Mouse (Mus musculus): ENCODE data around the gene Trip4. TPM values are rescaled to one million over a fixed set of nuclear protein-coding genes. Genes with fewer than 3 reads are reported as not detected.
"Not testable (repeated sequence)": the region's sequence is repeated elsewhere in the genome, so short reads cannot be mapped to it uniquely, and the experiment has no call there.

Gene Trip4
- polyA plus RNA-seq, 1 experiment from 2014 or later: 31.5 TPM

DNA sequence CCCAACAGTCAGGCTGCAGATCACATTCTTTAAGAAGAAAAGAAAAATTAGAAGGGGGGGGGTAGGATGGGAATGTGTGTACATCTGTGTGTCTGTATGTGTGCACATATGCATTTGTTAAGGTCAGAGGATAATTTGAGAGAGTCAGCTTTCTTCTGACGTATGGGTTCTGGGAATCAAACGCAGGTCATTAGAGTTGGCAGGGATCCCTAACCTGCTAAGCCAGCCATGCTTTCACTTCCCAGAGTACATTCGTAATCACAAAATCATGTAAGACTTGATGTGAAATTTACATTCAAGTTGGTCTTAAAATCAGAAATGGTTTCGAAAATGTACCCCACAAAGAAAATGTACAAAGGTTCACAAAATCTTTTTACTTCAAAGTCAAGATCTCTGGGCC, 120.0 kb downstream of the Trip4 start:
- no peak overlapping the region for H3K4me3 ChIP-seq
- no peak for ATAC-seq (ENCODE audit: low read depth)
- no peaks in the 10 kb centered on the region for H3K36me3 ChIP-seq
- 68% methylated on average over 4 of the region's 4 CpGs for WGBS
- H3K4me1 ChIP-seq (replicated peaks): peaks cover 82% of the 10 kb centered on the region
- no peak overlapping the region for H3K27ac ChIP-seq (replicated peaks)
- no peak overlapping the region for H3K9ac ChIP-seq
- H3K27me3 ChIP-seq: no peaks in the 10 kb centered on the region
- no peaks in the 10 kb centered on the region for H3K9me3 ChIP-seq
- no peak overlapping the region for H3K4me2 ChIP-seq

DNA sequence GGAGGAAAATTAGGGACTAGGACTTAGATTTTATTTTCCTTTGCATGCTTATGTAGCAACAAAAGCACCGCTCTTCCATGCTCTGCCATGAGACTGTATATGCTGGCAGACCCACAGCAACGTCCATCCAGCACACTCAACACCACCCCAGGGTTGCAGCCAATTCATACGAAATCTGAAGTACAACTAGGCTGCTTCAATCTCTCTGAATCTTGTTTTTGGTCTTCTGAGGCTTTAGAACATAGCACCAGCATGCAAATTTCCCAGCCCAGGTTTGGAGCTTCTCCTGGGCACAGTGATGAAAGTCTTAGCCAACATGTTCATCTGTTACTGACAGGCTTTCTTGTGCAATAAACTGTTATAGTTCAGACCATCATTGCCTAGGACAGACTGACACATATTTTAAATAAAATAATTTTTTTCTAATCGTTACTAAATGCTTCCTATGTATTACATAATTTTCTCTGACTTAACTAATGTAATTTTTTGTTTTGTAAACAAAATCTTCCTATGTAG, 120.7 kb downstream of the Trip4 start:
- Histone ChIP-seq H3K27me3 (no peaks in the 10 kb centered on the region), H3K27ac (replicated peaks) (peak overlapping the region; percentile 82), H3K9me3 (no peaks in the 10 kb centered on the region), H3K4me3 (no peak overlapping the region), H3K9ac (peak overlapping the region; percentile 47), H3K4me1 (replicated peaks) (peaks cover 82% of the 10 kb centered on the region), H3K36me3 (no peaks in the 10 kb centered on the region), H3K4me2 (peak overlapping the region; percentile 27)
- no peak for ATAC-seq (ENCODE audit: low read depth)
- 69% methylated on average over 4 of the region's 4 CpGs for WGBS

DNA sequence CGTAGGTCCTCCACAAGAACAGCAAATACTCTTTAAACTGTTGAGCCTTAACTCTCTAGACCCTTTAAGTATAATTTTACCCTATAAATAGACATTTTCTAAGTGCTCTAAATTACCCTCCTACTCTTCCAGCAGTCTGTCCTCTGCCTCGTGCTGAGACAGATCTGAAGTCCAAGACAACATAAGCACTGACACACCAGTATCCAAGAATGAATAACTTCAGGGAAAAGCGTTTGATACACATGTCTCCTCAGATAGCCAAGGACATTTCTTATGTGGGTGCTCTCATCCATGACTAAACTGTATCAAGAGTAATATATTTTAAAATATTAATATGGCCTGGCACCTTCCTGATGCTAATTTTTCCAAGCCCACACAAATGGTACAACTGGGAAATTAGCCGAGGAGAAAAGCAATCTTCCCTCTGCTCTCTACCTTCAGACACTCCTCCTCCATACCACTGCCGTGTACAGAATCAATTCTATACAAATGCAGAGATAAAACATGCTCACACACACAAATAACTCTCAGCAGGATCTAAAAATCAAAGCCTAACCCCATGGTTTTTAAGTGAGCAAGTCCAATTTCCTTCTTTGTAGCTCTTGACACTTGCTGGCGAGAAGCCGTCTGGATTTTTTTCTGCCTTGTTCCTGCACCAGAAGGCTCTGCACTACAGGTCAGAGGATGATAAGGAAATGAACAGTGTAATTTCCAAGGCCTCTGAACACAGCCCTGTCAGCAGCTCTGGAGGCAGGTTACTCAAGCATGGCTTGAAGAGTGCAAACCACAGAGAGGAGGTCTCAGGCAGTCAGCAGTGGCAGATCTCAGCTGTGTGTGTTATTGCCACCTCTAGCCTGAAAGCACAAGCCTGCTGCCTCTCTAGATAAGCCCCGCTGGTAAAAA, 121.5 kb downstream of the Trip4 start:
- Histone ChIP-seq H3K4me3 (no peak overlapping the region), H3K27me3 (no peaks in the 10 kb centered on the region), H3K4me2 (peak overlapping the region; percentile 27), H3K36me3 (no peaks in the 10 kb centered on the region), H3K9ac (peak overlapping the region; percentile 47), H3K9me3 (no peaks in the 10 kb centered on the region), H3K4me1 (replicated peaks) (peaks cover 76% of the 10 kb centered on the region), H3K27ac (replicated peaks) (peak overlapping the region; percentile 82)
- ATAC-seq (ENCODE audit: low read depth): peak; percentile 85
- WGBS: 32% methylated on average over 8 of the region's 8 CpGs

DNA sequence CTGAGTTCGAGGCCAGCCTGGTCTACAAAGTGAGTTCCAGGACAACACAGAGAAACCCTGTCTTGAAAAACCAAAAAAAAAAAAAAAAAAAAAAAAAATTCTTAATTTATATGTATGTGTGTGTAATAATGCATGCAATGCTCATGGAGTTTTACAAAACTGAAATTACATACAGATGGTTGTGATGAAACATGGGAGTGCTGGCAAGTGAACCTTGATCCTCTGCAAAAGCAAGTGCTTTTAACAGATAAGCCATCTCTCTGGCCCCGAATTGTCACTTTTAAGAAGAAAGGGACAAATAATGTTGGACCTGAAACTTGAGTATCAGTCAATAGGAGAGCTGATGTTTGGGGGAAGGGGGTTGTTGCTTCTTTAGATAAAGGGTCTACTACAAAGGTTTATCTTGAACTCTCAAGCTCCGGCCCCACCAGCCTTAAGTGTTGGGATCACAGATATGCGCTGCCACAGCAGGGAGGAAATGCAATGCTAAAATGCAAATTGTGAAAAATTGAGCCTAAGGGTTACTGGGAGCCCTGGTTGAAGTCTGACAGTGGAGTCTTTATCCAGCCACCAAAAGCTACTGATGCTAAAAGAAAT, 122.7 kb downstream of the Trip4 start:
- Histone ChIP-seq H3K9me3 (no peaks in the 10 kb centered on the region), H3K27ac (replicated peaks) (no peak overlapping the region; the same call in 1 of the 2 replicates), H3K9ac (no peak overlapping the region), H3K36me3 (no peaks in the 10 kb centered on the region), H3K4me2 (no peak overlapping the region), H3K4me3 (no peak overlapping the region), H3K27me3 (no peaks in the 10 kb centered on the region), H3K4me1 (replicated peaks) (peaks cover 66% of the 10 kb centered on the region)
- no peak for ATAC-seq (ENCODE audit: low read depth)
- WGBS: 79% methylated on average over 4 of the region's 4 CpGs

DNA sequence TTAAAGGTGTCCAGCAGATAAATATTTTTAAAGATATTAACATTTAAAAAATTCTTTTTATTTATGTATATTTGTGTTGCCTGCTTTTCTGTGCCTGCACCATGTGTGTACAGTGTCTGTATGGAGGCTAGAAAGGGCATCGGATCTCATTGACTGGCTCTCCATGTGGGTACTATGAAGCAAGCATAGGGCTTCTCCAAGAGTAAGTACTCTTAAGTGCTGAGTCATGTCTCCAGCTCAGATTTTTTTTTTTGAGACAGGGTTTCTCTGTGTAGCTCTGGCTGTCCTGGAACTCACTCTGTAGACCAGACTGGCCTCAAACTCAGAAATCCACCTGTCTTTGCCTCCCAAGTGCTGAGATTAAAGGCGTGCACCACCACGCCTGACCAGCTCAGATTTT, 129.0 kb downstream of the Trip4 start:
- ATAC-seq (ENCODE audit: low read depth); H3K27me3 ChIP-seq; H3K9me3 ChIP-seq; H3K4me3 ChIP-seq; H3K36me3 ChIP-seq; H3K27ac ChIP-seq (replicated peaks); H3K4me2 ChIP-seq; H3K9ac ChIP-seq: not testable (repeated sequence)
- peaks cover 50% of the 10 kb centered on the region for H3K4me1 ChIP-seq (replicated peaks)
- 88% methylated on average over 3 of the region's 3 CpGs for WGBS

Other genes with a start within 250 kb of the Trip4 start
- gene Oaz2, start 240.8 kb downstream of the Trip4 start, polyA plus RNA-seq (2015; fragmentation: Nextera tagmentation; extraction: Ambion mirVana): 381 and 389 TPM in 2 replicates
- 8.6 and 10.0 TPM in 2 replicates for gene Zfp609, start 81.2 kb downstream of the Trip4 start, polyA plus RNA-seq (2015; fragmentation: Nextera tagmentation; extraction: Ambion mirVana)
- 33.8 and 43.7 TPM in 2 replicates for gene Pclaf, start 18.6 kb downstream of the Trip4 start, polyA plus RNA-seq (2015; fragmentation: Nextera tagmentation; extraction: Ambion mirVana)
- gene Csnk1g1, start 130 bp upstream of the Trip4 start, polyA plus RNA-seq (2015; fragmentation: Nextera tagmentation; extraction: Ambion mirVana): 22.3 and 26.6 TPM in 2 replicates
- 420 and 438 TPM in 2 replicates for gene Ppib, start 151.4 kb upstream of the Trip4 start, polyA plus RNA-seq (2015; fragmentation: Nextera tagmentation; extraction: Ambion mirVana)
- gene Snx22, start 160.9 kb upstream of the Trip4 start, polyA plus RNA-seq (2015; fragmentation: Nextera tagmentation; extraction: Ambion mirVana): 5.3 and 6.6 TPM in 2 replicates
- gene Snx1, start 217.8 kb upstream of the Trip4 start, polyA plus RNA-seq (2015; fragmentation: Nextera tagmentation; extraction: Ambion mirVana): 83.5 and 84.3 TPM in 2 replicates
- gene Ciao2a, start 217.8 kb upstream of the Trip4 start, polyA plus RNA-seq (2015; fragmentation: Nextera tagmentation; extraction: Ambion mirVana): 99.2 and 110 TPM in 2 replicates
- 1.3 and 2.5 TPM in 2 replicates for gene Dapk2, start 249.4 kb upstream of the Trip4 start, polyA plus RNA-seq (2015; fragmentation: Nextera tagmentation; extraction: Ambion mirVana)